In genomic region chr6:43309454-43309853, GRCm38 (mm10) we compare ENCODE assay signal across 26 mouse cellular contexts. TPM values are rescaled to one million over a fixed set of nuclear protein-coding genes. Genes with fewer than 3 reads are reported as not detected.
DNase-seq lines count a peak whose midpoint lies in the region; ATAC-seq and TF ChIP-seq lines count a peak whose summit lies in the region.
"Had no signal": no experiment of that assay in that cellular context is flagged by ENCODE, and none has a peak within 500 bp of the region (broad histone marks: within the 10 kb centered on the region; RNA-seq: fewer than 3 reads in every experiment).

Gene Nobox (minus strand): TSS chr6:43309554.

- 63% methylated on average over 16 of the region's 16 CpGs for whole genome bisulfite sequencing in forebrain, embryonic 11.5 days
- WGBS in forebrain, embryonic 13.5 days = 71% methylated on average over 16 of the region's 16 CpGs
- WGBS in kidney, embryonic 16.5 days = 78% methylated on average over 16 of the region's 16 CpGs
- 60% methylated on average over 16 of the region's 16 CpGs for WGBS in stomach, embryonic 14.5 days

- H3K4me1 ChIP-seq in forebrain, embryonic 11.5 days (replicated peaks; ENCODE audit: control insufficient read depth, insufficient read depth, low read length) = 0 out of 2 replicates have a peak, but pooled peaks cover 1% of the 10 kb centered on the region
- H3K4me1 ChIP-seq in forebrain, embryonic 13.5 days = peaks cover 7% of the 10 kb centered on the region; the same call in 1 of the 2 replicates
- peaks cover 8% of the 10 kb centered on the region; the same call in 1 of the 2 replicates for H3K4me1 ChIP-seq in kidney, embryonic 16.5 days (ENCODE audit: insufficient read depth, low read length)
- peaks cover 11% of the 10 kb centered on the region for H3K4me1 ChIP-seq in E14TG2a.4 (replicated peaks; ENCODE audit: low read depth, low read length)
- H3K4me1 ChIP-seq in stomach, embryonic 14.5 days (ENCODE audit: control insufficient read depth, insufficient read depth, low read length) = 0 out of 2 replicates have a peak, but pooled peaks cover 5% of the 10 kb centered on the region
- H3K4me1 ChIP-seq: heart, embryonic 15.5 days; limb, embryonic 12.5 days; liver, embryonic 12.5 days; neural tube, embryonic 13.5 days had no signal

- H3K27ac ChIP-seq in forebrain, embryonic 11.5 days (ENCODE audit: low read depth, low read length) = no peak within 1 kb of the TSS
- no peak within 1 kb of the TSS for H3K27ac ChIP-seq in forebrain, embryonic 13.5 days
- H3K27ac ChIP-seq in kidney, embryonic 16.5 days (ENCODE audit: low read length) = no peak within 1 kb of the TSS
- no peak within 1 kb of the TSS for H3K27ac ChIP-seq in stomach, embryonic 14.5 days (ENCODE audit: low read length)
- H3K27ac ChIP-seq: gastrocnemius, adult 2 months; heart, embryonic 15.5 days; limb, embryonic 12.5 days; liver, embryonic 12.5 days; midbrain, embryonic 13.5 days; neural tube, embryonic 13.5 days had no signal

- TF ChIP-seq CTCF in E14TG2a.4 (conservative IDR thresholded peaks at IDR 0.05; ENCODE audit: low read length) = no peak

- no peak within 1 kb of the TSS for H3K4me2 ChIP-seq in forebrain, embryonic 11.5 days (ENCODE audit: low read depth, low read length, severe bottlenecking)
- H3K4me2 ChIP-seq in forebrain, embryonic 13.5 days = no peak within 1 kb of the TSS
- H3K4me2 ChIP-seq in kidney, embryonic 16.5 days (replicated peaks; ENCODE audit: low read depth, low read length) = no peak within 1 kb of the TSS
- H3K4me2 ChIP-seq in stomach, embryonic 14.5 days (replicated peaks; ENCODE audit: low read depth, low read length) = no peak within 1 kb of the TSS
- H3K4me2 ChIP-seq: heart, embryonic 15.5 days; limb, embryonic 12.5 days; liver, embryonic 12.5 days; midbrain, embryonic 13.5 days; neural tube, embryonic 13.5 days had no signal

- H3K27me3 ChIP-seq in forebrain, embryonic 11.5 days (ENCODE audit: control insufficient read depth, insufficient read depth, low read length) = no peaks in the 10 kb centered on the region
- H3K27me3 ChIP-seq in forebrain, embryonic 13.5 days = no peaks in the 10 kb centered on the region
- no peaks in the 10 kb centered on the region for H3K27me3 ChIP-seq in kidney, embryonic 16.5 days (ENCODE audit: insufficient read depth, low read length)
- peaks cover 42% of the 10 kb centered on the region for H3K27me3 ChIP-seq in E14TG2a.4 (ENCODE audit: insufficient read depth, low read length)
- H3K27me3 ChIP-seq in stomach, embryonic 14.5 days (ENCODE audit: control insufficient read depth, insufficient read depth, low read length) = no peaks in the 10 kb centered on the region
- H3K27me3 ChIP-seq: heart, embryonic 15.5 days; limb, embryonic 12.5 days; liver, embryonic 12.5 days; midbrain, embryonic 13.5 days; neural tube, embryonic 13.5 days had no signal

- no peaks in the 10 kb centered on the region for H3K36me3 ChIP-seq in forebrain, embryonic 11.5 days (ENCODE audit: control insufficient read depth, insufficient read depth, low read length)
- H3K36me3 ChIP-seq in forebrain, embryonic 13.5 days (ENCODE audit: poor library complexity, severe bottlenecking) = no peaks in the 10 kb centered on the region
- no peaks in the 10 kb centered on the region for H3K36me3 ChIP-seq in kidney, embryonic 16.5 days (ENCODE audit: insufficient read depth, low read length)
- H3K36me3 ChIP-seq in E14TG2a.4 (ENCODE audit: insufficient read depth, low read length) = no peaks in the 10 kb centered on the region
- no peaks in the 10 kb centered on the region for H3K36me3 ChIP-seq in stomach, embryonic 14.5 days (ENCODE audit: control insufficient read depth, insufficient read depth, low read length)
- H3K36me3 ChIP-seq: heart, embryonic 15.5 days; limb, embryonic 12.5 days; liver, embryonic 12.5 days; midbrain, embryonic 13.5 days; neural tube, embryonic 13.5 days had no signal

- DNase-seq in forebrain, embryonic 11.5 days (ENCODE audit: low spot score) = no peak
- DNase-seq in kidney, adult 8-10 months = no peak
- no peak for DNase-seq in frontal cortex, postnatal 25 days (ENCODE audit: low spot score in 2 of 2)
- no peak for DNase-seq in cerebellum, postnatal 25 days
- DNase-seq: adrenal gland, postnatal 36 days; cerebellum, adult 11-12 months; forebrain, postnatal 0 days; gastrocnemius, adult 2 months; heart, adult 18-20 months; layer of hippocampus, adult 9-11 months; thymus, postnatal 14 days had no signal

- H3K4me3 ChIP-seq in forebrain, embryonic 11.5 days (ENCODE audit: low read depth, low read length) = no peak within 1 kb of the TSS
- H3K4me3 ChIP-seq in forebrain, embryonic 13.5 days = no peak within 1 kb of the TSS
- no peak within 1 kb of the TSS for H3K4me3 ChIP-seq in kidney, embryonic 16.5 days (ENCODE audit: low read length)
- H3K4me3 ChIP-seq in E14TG2a.4 (replicated peaks; ENCODE audit: low read length) = peak within 1 kb of the TSS; percentile 70
- no peak within 1 kb of the TSS for H3K4me3 ChIP-seq in stomach, embryonic 14.5 days (ENCODE audit: low read depth, low read length)
- H3K4me3 ChIP-seq: erythroblast, embryonic 14.5 days; gastrocnemius, adult 2 months; heart, embryonic 15.5 days; limb, embryonic 12.5 days; liver, embryonic 12.5 days; midbrain, embryonic 13.5 days; neural tube, embryonic 13.5 days had no signal

- no peak within 1 kb of the TSS for H3K9ac ChIP-seq in forebrain, embryonic 11.5 days (ENCODE audit: low read length)
- H3K9ac ChIP-seq in forebrain, embryonic 13.5 days = no peak within 1 kb of the TSS
- H3K9ac ChIP-seq in kidney, embryonic 16.5 days (replicated peaks; ENCODE audit: low read length) = no peak within 1 kb of the TSS
- no peak within 1 kb of the TSS for H3K9ac ChIP-seq in stomach, embryonic 14.5 days (replicated peaks; ENCODE audit: low read depth, low read length)
- H3K9ac ChIP-seq: forebrain, postnatal 0 days; heart, embryonic 15.5 days; limb, embryonic 12.5 days; liver, embryonic 12.5 days; midbrain, embryonic 13.5 days; neural tube, embryonic 13.5 days had no signal

- 0 out of 2 replicates have a peak, but pooled peaks have one; percentile 25 for ATAC-seq in forebrain, embryonic 11.5 days (replicated peaks; ENCODE audit: low FRiP score)
- no peak for ATAC-seq in forebrain, embryonic 13.5 days
- ATAC-seq in kidney, embryonic 16.5 days (ENCODE audit: low FRiP score, low TSS enrichment) = 0 out of 2 replicates have a peak, but pooled peaks have one; percentile 10
- 0 out of 2 replicates have a peak, but pooled peaks have one; percentile 46 for ATAC-seq in stomach, embryonic 14.5 days (ENCODE audit: insufficient number of reproducible peaks, insufficient read depth, low FRiP score, low read depth)
- ATAC-seq: CD4-positive, CD25-positive, alpha-beta regulatory T cell, adult 4 months; forebrain, postnatal 0 days; inflammation-experienced regulatory T-cells, adult 6 months; liver, embryonic 12.5 days; midbrain, embryonic 13.5 days had no signal

- no peaks in the 10 kb centered on the region for H3K9me3 ChIP-seq in forebrain, embryonic 11.5 days (ENCODE audit: control insufficient read depth, low read length)
- no peaks in the 10 kb centered on the region for H3K9me3 ChIP-seq in forebrain, embryonic 13.5 days (replicated peaks)
- no peaks in the 10 kb centered on the region for H3K9me3 ChIP-seq in kidney, embryonic 16.5 days (ENCODE audit: low read length)
- H3K9me3 ChIP-seq in E14TG2a.4 (ENCODE audit: low read length) = no peaks in the 10 kb centered on the region
- H3K9me3 ChIP-seq in stomach, embryonic 14.5 days (ENCODE audit: control insufficient read depth, low read depth, low read length) = no peaks in the 10 kb centered on the region
- H3K9me3 ChIP-seq: heart, embryonic 15.5 days; limb, embryonic 12.5 days; liver, embryonic 12.5 days; midbrain, embryonic 13.5 days; neural tube, embryonic 13.5 days had no signal

RNA-seq across cellular contexts. Expression of gene Nobox, which starts in this region (rescaled TPM):
- polyA plus RNA-seq in forebrain, embryonic 11.5 days (2014; fragmentation: Nextera tagmentation; extraction: Ambion mirVana) = not detected in 2 replicates
- not detected in 2 replicates for polyA plus RNA-seq in forebrain, embryonic 13.5 days (2015; fragmentation: Nextera tagmentation; extraction: Ambion mirVana)
- polyA plus RNA-seq in kidney, embryonic 16.5 days (2015; fragmentation: Nextera tagmentation; extraction: Ambion mirVana) = 0.19 TPM in 1 of 2 replicates, not detected in the other
- not detected in 2 replicates for polyA plus RNA-seq in stomach, embryonic 14.5 days (2014; fragmentation: Nextera tagmentation; extraction: Ambion mirVana)
- polyA plus RNA-seq: CD4-positive, CD25-positive, alpha-beta regulatory T cell, adult 4 months; embryonic facial prominence, embryonic 11.5 days; erythroblast, embryonic 14.5 days; heart, embryonic 15.5 days; inflammation-experienced regulatory T-cells, adult 6 months; kidney, embryonic 14.5 days; limb, embryonic 12.5 days; liver, embryonic 12.5 days; lung, postnatal 0 days; midbrain, embryonic 13.5 days; neural tube, embryonic 13.5 days had no signal

Comparison
In these comparisons a context has a peak if more than half of its experiments do, and no peak if none do; other contexts are left out.
1. Peak in ATAC-seq in forebrain, embryonic 11.5 days; RNA of the gene not detected or under 1 TPM.
2. Peak in ATAC-seq in kidney, embryonic 16.5 days; RNA of the gene not detected or under 1 TPM.
3. Peak in ATAC-seq in stomach, embryonic 14.5 days; RNA of the gene not detected or under 1 TPM.